8 mouse cellular contexts compared by ENCODE assay signal in the genomic region with DNA sequence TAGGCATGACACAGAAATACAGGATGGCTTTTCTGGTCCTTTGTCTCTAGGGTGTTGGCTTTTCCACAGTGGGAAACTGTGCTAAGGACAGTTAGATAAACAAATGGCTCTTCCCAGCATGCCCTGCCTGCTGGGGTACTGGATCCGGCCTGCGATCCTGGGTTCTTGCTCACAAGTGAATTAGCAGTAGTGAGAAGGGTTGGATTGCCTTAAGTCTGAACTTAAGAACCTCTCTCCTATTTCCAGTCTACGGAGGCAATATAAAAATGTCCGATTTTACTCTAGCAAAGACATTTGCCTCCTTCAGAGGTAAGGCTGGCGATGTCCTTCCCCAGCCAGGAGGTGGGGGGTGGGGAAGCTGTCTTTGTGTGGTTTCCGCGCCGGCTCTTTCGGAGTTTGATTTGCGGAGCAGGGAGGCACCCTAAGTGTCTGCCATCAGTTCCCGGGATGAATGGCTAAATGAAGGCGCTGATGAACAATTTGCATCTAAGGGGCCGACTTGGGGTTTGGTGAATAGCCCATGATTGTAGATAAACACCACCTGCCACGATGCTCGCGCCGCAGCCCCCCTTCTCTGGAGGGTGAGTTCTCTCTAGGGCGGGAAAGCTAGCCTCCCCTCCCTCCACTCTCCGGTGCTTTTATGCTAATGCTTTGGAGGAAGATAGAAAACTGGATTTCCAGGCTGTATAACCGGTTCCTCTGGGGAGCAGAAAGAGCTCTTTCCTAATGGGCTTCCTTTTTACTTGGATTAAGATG. TPM values are rescaled to one million over a fixed set of nuclear protein-coding genes. Genes with fewer than 3 reads are reported as not detected.
DNase-seq lines count a peak whose midpoint lies in the region; ATAC-seq lines count a peak whose summit lies in the region.

No protein-coding gene starts in this region.

- peak overlapping the region; percentile 55 for H3K9ac ChIP-seq in lung, embryonic 16.5 days (ENCODE audit: low read length)

- H3K4me2 ChIP-seq in lung, embryonic 16.5 days (ENCODE audit: low read depth, low read length) = peak overlapping the region; percentile 55

- ATAC-seq in lung, embryonic 16.5 days (ENCODE audit: low read depth) = peak; percentile 79

- peak overlapping the region; percentile 41 for H3K4me3 ChIP-seq in lung, embryonic 16.5 days (ENCODE audit: low read length)

- WGBS in lung, embryonic 16.5 days = 4% methylated on average over 20 of the region's 20 CpGs

- no peaks in the 10 kb centered on the region for H3K27me3 ChIP-seq in lung, embryonic 16.5 days (ENCODE audit: control insufficient read depth, insufficient read depth, low read depth, low read length)

- peaks cover 20% of the 10 kb centered on the region for H3K4me1 ChIP-seq in lung, embryonic 16.5 days (replicated peaks; ENCODE audit: control insufficient read depth, insufficient read depth, low read length)

- H3K27ac ChIP-seq in lung, embryonic 16.5 days (ENCODE audit: low read length) = peak overlapping the region; percentile 78

- DNase-seq in adrenal gland, postnatal 25 days = peak; percentile 6
- DNase-seq in adrenal gland, adult 8-10 months = no peak
- peak; percentile 51 for DNase-seq in urinary bladder, postnatal 14 days (ENCODE audit: low spot score)
- DNase-seq in urinary bladder, postnatal 10 days (ENCODE audit: low spot score) = no peak
- peak; percentile 51 for DNase-seq in kidney, postnatal 10 days
- DNase-seq in right cerebral cortex, adult 2 months (ENCODE audit: low spot score in 2 of 2) = peak; percentile 20 to 33
- no peak for DNase-seq in gastrocnemius, adult 18-20 months (ENCODE audit: low spot score)

- H3K36me3 ChIP-seq in lung, embryonic 16.5 days (ENCODE audit: control insufficient read depth, insufficient read depth, low read length) = no peaks in the 10 kb centered on the region

- 0 out of 2 replicates have a peak, but pooled peaks cover 3% of the 10 kb centered on the region for H3K9me3 ChIP-seq in lung, embryonic 16.5 days (ENCODE audit: control insufficient read depth, low read length)

RNA-seq across cellular contexts. Expression of a gene that starts 30.7 kb away (rescaled TPM):
- 5.9 and 8.9 TPM in 2 replicates for total RNA-seq in adrenal gland, postnatal 25 days (2021)
- 10 to 100 TPM; 12.5 to 22.1 (median 16.4) TPM for total RNA-seq in adrenal gland, adult 8-10 months (2022)
- polyA plus RNA-seq in lung, embryonic 16.5 days (2015; fragmentation: Nextera tagmentation; extraction: Ambion mirVana) = 6.8 and 7.4 TPM in 2 replicates
- total RNA-seq in gastrocnemius, adult 18-20 months (2021) = 10 to 100 TPM in 1 of 2 experiments, 1 to 10 TPM in 1; 6.1 to 23.4 TPM

RNA-seq across cellular contexts. Expression of a gene that starts 36.6 kb away (rescaled TPM):
- total RNA-seq in adrenal gland, postnatal 25 days (2021) = 28.0 TPM in 2 replicates
- total RNA-seq in adrenal gland, adult 8-10 months (2022) = 10 to 100 TPM; 25.0 to 30.3 (median 28.0) TPM
- 26.2 and 32.1 TPM in 2 replicates for polyA plus RNA-seq in lung, embryonic 16.5 days (2015; fragmentation: Nextera tagmentation; extraction: Ambion mirVana)
- total RNA-seq in gastrocnemius, adult 18-20 months (2021) = 10 to 100 TPM; 13.9 to 14.3 TPM

Comparison
In these comparisons a context has a peak if more than half of its experiments do, and no peak if none do; other contexts are left out.
1. DNase-seq: peak in adrenal gland, postnatal 25 days (single experiment), urinary bladder, postnatal 14 days (single experiment), kidney, postnatal 10 days (single experiment) and right cerebral cortex, adult 2 months (2 of 2); none in adrenal gland, adult 8-10 months (single experiment), urinary bladder, postnatal 10 days (single experiment) and gastrocnemius, adult 18-20 months (single experiment).